Mouse (Mus musculus): ENCODE measurements around the gene Lrrc30. TPM values are rescaled to one million over a fixed set of nuclear protein-coding genes. Genes with fewer than 3 reads are reported as not detected.

The Lrrc30 gene
- polyA plus RNA-seq, 1 experiment from 2014 or later = not detected

- DNase-seq = peak; percentile 41
- 13% methylated on average over 4 of the region's 4 CpGs for WGBS (ENCODE audit: insufficient replicate concordance)
Observed at GRCm38 (mm10) chr17:67651506-67651905, 19.0 kb upstream of the Lrrc30 start.

GRCm38 (mm10) chr17:67641627-67642026, 9.1 kb upstream of the Lrrc30 start:
- no peaks in the 10 kb centered on the region for H3K27me3 ChIP-seq (ENCODE audit: insufficient read depth, low read length)
- no peak overlapping the region for H3K9ac ChIP-seq (replicated peaks)
- no peak overlapping the region for H3K4me3 ChIP-seq (ENCODE audit: low read depth, low read length)
- no peaks in the 10 kb centered on the region for H3K36me3 ChIP-seq (replicated peaks; ENCODE audit: insufficient read depth, low read length)
- DNase-seq (no peak), ATAC-seq (no peak)
- H3K27ac ChIP-seq (ENCODE audit: low read depth) = no peak overlapping the region
- no peaks in the 10 kb centered on the region for H3K9me3 ChIP-seq (ENCODE audit: low read length)
- TF ChIP-seq EP300 (IDR thresholded peaks at IDR 0.05; ENCODE audit: low read depth) = no peak
- no peak for TF ChIP-seq CTCF (IDR thresholded peaks at IDR 0.05; ENCODE audit: low read depth)
- no peaks in the 10 kb centered on the region for H3K4me1 ChIP-seq (ENCODE audit: insufficient read depth)
- no peak overlapping the region for H3K4me2 ChIP-seq (ENCODE audit: low read depth, low read length)

More at GRCm38 (mm10) chr17:67651506-67651905, 19.0 kb upstream of the Lrrc30 start:
- no peak overlapping the region for H3K4me3 ChIP-seq (ENCODE audit: low read depth, low read length)
- H3K4me1 ChIP-seq (ENCODE audit: insufficient read depth) = no peaks in the 10 kb centered on the region
- no peaks in the 10 kb centered on the region for H3K9me3 ChIP-seq (ENCODE audit: low read length)
- no peak overlapping the region for H3K27ac ChIP-seq (ENCODE audit: low read depth)
- TF ChIP-seq EP300 (IDR thresholded peaks at IDR 0.05; ENCODE audit: low read depth) (no peak), CTCF (IDR thresholded peaks at IDR 0.05; ENCODE audit: low read depth) (peak; percentile 85)
- no peaks in the 10 kb centered on the region for H3K36me3 ChIP-seq (replicated peaks; ENCODE audit: insufficient read depth, low read length)
- ATAC-seq = no peak
- no peak overlapping the region for H3K9ac ChIP-seq (replicated peaks)
- H3K4me2 ChIP-seq (ENCODE audit: low read depth, low read length) = no peak overlapping the region
- H3K27me3 ChIP-seq (ENCODE audit: insufficient read depth, low read length) = no peaks in the 10 kb centered on the region

GRCm38 (mm10) chr17:67638119-67638810, 5.7 kb upstream of the Lrrc30 start:
- WGBS (ENCODE audit: insufficient replicate concordance) = 77% methylated on average over 10 of the region's 10 CpGs
- ATAC-seq = no peak

GRCm38 (mm10) chr17:67636951-67637350, 4.4 kb upstream of the Lrrc30 start:
- DNase-seq = no peak
- ATAC-seq = no peak
- H3K4me3 ChIP-seq (ENCODE audit: low read depth, low read length) = no peak overlapping the region
- H3K27ac ChIP-seq (ENCODE audit: low read depth) = no peak overlapping the region
- no peaks in the 10 kb centered on the region for H3K4me1 ChIP-seq (ENCODE audit: insufficient read depth)
- H3K27me3 ChIP-seq (ENCODE audit: insufficient read depth, low read length) = no peaks in the 10 kb centered on the region
- TF ChIP-seq CTCF (IDR thresholded peaks at IDR 0.05; ENCODE audit: low read depth) (no peak), EP300 (IDR thresholded peaks at IDR 0.05; ENCODE audit: low read depth) (no peak)
- no peak overlapping the region for H3K4me2 ChIP-seq (ENCODE audit: low read depth, low read length)
- WGBS (ENCODE audit: insufficient replicate concordance) = 68% methylated on average over 2 of the region's 2 CpGs
- H3K9ac ChIP-seq (replicated peaks) = no peak overlapping the region
- no peaks in the 10 kb centered on the region for H3K9me3 ChIP-seq (ENCODE audit: low read length)
- no peaks in the 10 kb centered on the region for H3K36me3 ChIP-seq (replicated peaks; ENCODE audit: insufficient read depth, low read length)

More at GRCm38 (mm10) chr17:67638119-67638810, 5.7 kb upstream of the Lrrc30 start:
- Histone ChIP-seq H3K27me3 (ENCODE audit: insufficient read depth, low read length) (no peaks in the 10 kb centered on the region), H3K27ac (ENCODE audit: low read depth) (no peak overlapping the region), H3K36me3 (replicated peaks; ENCODE audit: insufficient read depth, low read length) (no peaks in the 10 kb centered on the region), H3K4me1 (ENCODE audit: insufficient read depth) (no peaks in the 10 kb centered on the region), H3K9me3 (ENCODE audit: low read length) (no peaks in the 10 kb centered on the region), H3K4me2 (ENCODE audit: low read depth, low read length) (no peak overlapping the region), H3K9ac (replicated peaks) (no peak overlapping the region), H3K4me3 (ENCODE audit: low read depth, low read length) (no peak overlapping the region)
- no peak for DNase-seq
- TF ChIP-seq EP300 (IDR thresholded peaks at IDR 0.05; ENCODE audit: low read depth) (no peak), CTCF (IDR thresholded peaks at IDR 0.05; ENCODE audit: low read depth) (no peak)

GRCm38 (mm10) chr17:67636304-67636703, 3.8 kb upstream of the Lrrc30 start:
- no peak overlapping the region for H3K4me3 ChIP-seq (ENCODE audit: low read depth, low read length)
- ATAC-seq = no peak
- no peaks in the 10 kb centered on the region for H3K27me3 ChIP-seq (ENCODE audit: insufficient read depth, low read length)
- no peaks in the 10 kb centered on the region for H3K9me3 ChIP-seq (ENCODE audit: low read length)
- TF ChIP-seq EP300 (IDR thresholded peaks at IDR 0.05; ENCODE audit: low read depth) = no peak
- TF ChIP-seq CTCF (IDR thresholded peaks at IDR 0.05; ENCODE audit: low read depth) = no peak
- no peak for DNase-seq
- H3K36me3 ChIP-seq (replicated peaks; ENCODE audit: insufficient read depth, low read length) = no peaks in the 10 kb centered on the region
- 58% methylated on average over 3 of the region's 3 CpGs for WGBS (ENCODE audit: insufficient replicate concordance)
- H3K27ac ChIP-seq (ENCODE audit: low read depth) = no peak overlapping the region
- no peak overlapping the region for H3K4me2 ChIP-seq (ENCODE audit: low read depth, low read length)
- no peaks in the 10 kb centered on the region for H3K4me1 ChIP-seq (ENCODE audit: insufficient read depth)
- H3K9ac ChIP-seq (replicated peaks) = no peak overlapping the region

GRCm38 (mm10) chr17:67629746-67630145, 2.8 kb downstream of the Lrrc30 start:
- Histone ChIP-seq H3K9me3 (ENCODE audit: low read length) (no peaks in the 10 kb centered on the region), H3K36me3 (replicated peaks; ENCODE audit: insufficient read depth, low read length) (no peaks in the 10 kb centered on the region), H3K27ac (ENCODE audit: low read depth) (no peak overlapping the region), H3K9ac (replicated peaks) (no peak overlapping the region), H3K27me3 (ENCODE audit: insufficient read depth, low read length) (no peaks in the 10 kb centered on the region), H3K4me2 (ENCODE audit: low read depth, low read length) (no peak overlapping the region), H3K4me3 (ENCODE audit: low read depth, low read length) (no peak overlapping the region), H3K4me1 (ENCODE audit: insufficient read depth) (no peaks in the 10 kb centered on the region)
- no peak for ATAC-seq
- WGBS (ENCODE audit: insufficient replicate concordance) = 57% methylated on average over 3 of the region's 3 CpGs
- DNase-seq = no peak
- TF ChIP-seq EP300 (IDR thresholded peaks at IDR 0.05; ENCODE audit: low read depth) (no peak), CTCF (IDR thresholded peaks at IDR 0.05; ENCODE audit: low read depth) (no peak)
